Mouse (Mus musculus) midbrain, embryonic 10.5 days (tissue): Measurements from ENCODE around the gene Fcmr. TPM values are rescaled to one million over a fixed set of nuclear protein-coding genes. Genes with fewer than 3 reads are reported as not detected.

Source experiments
- DNase-seq: peaks from one replicate; pipeline ENCODE4 v3.0.0-alpha.2; 2017; ENCODE audit warnings: low spot score
- H3K27ac ChIP-seq: fragments of 300-500 bp; sonication (generic); replicated peaks from 2 replicates; pipeline ENCODE4 v1.5.1; 2016; ENCODE audit warnings: mild to moderate bottlenecking
- H3K27me3 ChIP-seq: fragments of 300-500 bp; sonication (generic); 2 replicates; pipeline ENCODE4 v1.6.1; 2016; ENCODE audit warnings: low read depth, mild to moderate bottlenecking; ENCODE audit not compliant: poor library complexity, severe bottlenecking
- H3K36me3 ChIP-seq: fragments of 300-500 bp; sonication (generic); 2 replicates; pipeline ENCODE4 v1.6.1; 2016; ENCODE audit warnings: mild to moderate bottlenecking, moderate library complexity
- H3K4me1 ChIP-seq: fragments of 300-500 bp; sonication (generic); 2 replicates; pipeline ENCODE4 v1.6.1; 2016
- H3K4me3 ChIP-seq: fragments of 300-500 bp; sonication (generic); 2 replicates; pipeline ENCODE4 v1.5.1; 2016; ENCODE audit warnings: mild to moderate bottlenecking, moderate library complexity
- H3K9me3 ChIP-seq: fragments of 300-500 bp; sonication (generic); replicated peaks from 2 replicates; pipeline ENCODE4 v1.6.1; 2016; ENCODE audit warnings: mild to moderate bottlenecking
- WGBS: fragments of 180-500 bp; shearing (Covaris S2); methylation state at CpG from one replicate; pipeline ENCODE4 v1.1.7; 2016; 5-methylcytosine and 5-hydroxymethylcytosine counted together
- polyA plus RNA-seq: library from polyadenylated mRNA; unstranded; fragments of >200 nt; fragmentation: Nextera tagmentation; extraction: Ambion mirVana; gene quantifications from 2 replicates; pipeline ENCODE4 v1.2.1, GENCODE M21; 2016

Fcmr gene
- polyA plus RNA-seq, 1 experiment from 2014 or later, result not detected

- Histone ChIP-seq H3K27ac (no peak overlapping the region), H3K4me3 (no peak overlapping the region), H3K4me1 (no peaks in the 10 kb centered on the region), H3K27me3 (no peaks in the 10 kb centered on the region), H3K9me3 (no peaks in the 10 kb centered on the region), H3K36me3 (no peaks in the 10 kb centered on the region)
- DNase-seq, result no peak
- WGBS, result 85% methylated on average over 8 of the region's 8 CpGs
These were observed 24.7 kb upstream of the Fcmr start for GRCm38 (mm10) chr1:130840599-130841379.

- Histone ChIP-seq H3K27me3 (no peaks in the 10 kb centered on the region), H3K36me3 (no peaks in the 10 kb centered on the region), H3K9me3 (no peaks in the 10 kb centered on the region), H3K4me1 (no peaks in the 10 kb centered on the region), H3K4me3 (no peak overlapping the region), H3K27ac (no peak overlapping the region)
- no peak for DNase-seq
- WGBS, result 96% methylated on average over 7 of the region's 7 CpGs
These were observed 23.8 kb upstream of the Fcmr start for GRCm38 (mm10) chr1:130841621-130842020.

- Histone ChIP-seq H3K27ac (no peak overlapping the region), H3K4me1 (no peaks in the 10 kb centered on the region), H3K4me3 (no peak overlapping the region), H3K9me3 (no peaks in the 10 kb centered on the region), H3K27me3 (no peaks in the 10 kb centered on the region), H3K36me3 (no peaks in the 10 kb centered on the region)
- WGBS, result 88% methylated on average over 7 of the region's 7 CpGs
- DNase-seq, result no peak
These were observed 21.0 kb upstream of the Fcmr start for GRCm38 (mm10) chr1:130844516-130844915.

- 91% methylated on average over 10 of the region's 10 CpGs for WGBS
- no peaks in the 10 kb centered on the region for H3K27me3 ChIP-seq
- no peak overlapping the region for H3K4me3 ChIP-seq
- no peaks in the 10 kb centered on the region for H3K36me3 ChIP-seq
- DNase-seq, result no peak
- H3K27ac ChIP-seq, result no peak overlapping the region
- no peaks in the 10 kb centered on the region for H3K9me3 ChIP-seq
- peaks cover 7% of the 10 kb centered on the region for H3K4me1 ChIP-seq
These were observed 15.8 kb upstream of the Fcmr start for GRCm38 (mm10) chr1:130849530-130850214.

- no peak for DNase-seq
- H3K9me3 ChIP-seq, result no peaks in the 10 kb centered on the region
- H3K36me3 ChIP-seq, result no peaks in the 10 kb centered on the region
- H3K27me3 ChIP-seq, result no peaks in the 10 kb centered on the region
- 89% methylated on average over 5 of the region's 5 CpGs for WGBS
- H3K4me3 ChIP-seq, result no peak overlapping the region
- H3K4me1 ChIP-seq, result peaks cover 11% of the 10 kb centered on the region
- H3K27ac ChIP-seq, result no peak overlapping the region
These were observed 15.1 kb upstream of the Fcmr start for GRCm38 (mm10) chr1:130850405-130850804.

GRCm38 (mm10) chr1:130854819-130855218 is 10.7 kb upstream of the Fcmr start:
- Histone ChIP-seq H3K9me3 (no peaks in the 10 kb centered on the region), H3K4me3 (no peak overlapping the region), H3K4me1 (peaks cover 11% of the 10 kb centered on the region), H3K27me3 (no peaks in the 10 kb centered on the region), H3K36me3 (no peaks in the 10 kb centered on the region), H3K27ac (peak overlapping the region; percentile 64)
- 86% methylated on average over 9 of the region's 9 CpGs for WGBS
- no peak for DNase-seq

GRCm38 (mm10) chr1:130855723-130856122 is 9.7 kb upstream of the Fcmr start:
- no peak for DNase-seq

GRCm38 (mm10) chr1:130857456-130857855 is 8.0 kb upstream of the Fcmr start:
- no peaks in the 10 kb centered on the region for H3K27me3 ChIP-seq
- H3K27ac ChIP-seq, result no peak overlapping the region
- no peaks in the 10 kb centered on the region for H3K36me3 ChIP-seq
- 93% methylated on average over 4 of the region's 4 CpGs for WGBS
- peaks cover 11% of the 10 kb centered on the region for H3K4me1 ChIP-seq
- H3K4me3 ChIP-seq, result no peak overlapping the region
- H3K9me3 ChIP-seq, result no peaks in the 10 kb centered on the region
- no peak for DNase-seq

More at GRCm38 (mm10) chr1:130855723-130856122, 9.7 kb upstream of the Fcmr start:
- Histone ChIP-seq H3K27me3 (no peaks in the 10 kb centered on the region), H3K36me3 (no peaks in the 10 kb centered on the region), H3K9me3 (no peaks in the 10 kb centered on the region), H3K27ac (no peak overlapping the region), H3K4me3 (no peak overlapping the region), H3K4me1 (peaks cover 11% of the 10 kb centered on the region)
- WGBS, result 75% methylated on average over 2 of the region's 2 CpGs

GRCm38 (mm10) chr1:130864238-130864637 is 1.2 kb upstream of the Fcmr start:
- H3K9me3 ChIP-seq, result no peaks in the 10 kb centered on the region
- H3K36me3 ChIP-seq, result no peaks in the 10 kb centered on the region
- H3K27me3 ChIP-seq, result no peaks in the 10 kb centered on the region
- no peaks in the 10 kb centered on the region for H3K4me1 ChIP-seq
- no peak overlapping the region for H3K27ac ChIP-seq
- DNase-seq, result no peak
- 89% methylated on average over 4 of the region's 4 CpGs for WGBS
- H3K4me3 ChIP-seq, result no peak overlapping the region

- no peaks in the 10 kb centered on the region for H3K27me3 ChIP-seq
- H3K4me3 ChIP-seq, result no peak overlapping the region
- WGBS, result 87% methylated on average over 5 of the region's 5 CpGs
- no peaks in the 10 kb centered on the region for H3K36me3 ChIP-seq
- H3K4me1 ChIP-seq, result no peaks in the 10 kb centered on the region
- no peak for DNase-seq
- no peak overlapping the region for H3K27ac ChIP-seq
- H3K9me3 ChIP-seq, result no peaks in the 10 kb centered on the region
These were observed 728 bp upstream of the Fcmr start for GRCm38 (mm10) chr1:130864741-130865140.

GRCm38 (mm10) chr1:130872912-130873311 is 7.4 kb downstream of the Fcmr start:
- WGBS, result 90% methylated on average over 2 of the region's 2 CpGs
- Histone ChIP-seq H3K27me3 (peaks cover 9% of the 10 kb centered on the region), H3K4me1 (peaks cover 2% of the 10 kb centered on the region), H3K27ac (no peak overlapping the region), H3K9me3 (no peaks in the 10 kb centered on the region), H3K36me3 (no peaks in the 10 kb centered on the region), H3K4me3 (no peak overlapping the region)
- no peak for DNase-seq

GRCm38 (mm10) chr1:130875139-130875538 is 9.7 kb downstream of the Fcmr start:
- Histone ChIP-seq H3K4me3 (no peak overlapping the region), H3K9me3 (no peaks in the 10 kb centered on the region), H3K36me3 (no peaks in the 10 kb centered on the region), H3K27ac (no peak overlapping the region), H3K27me3 (peaks cover 31% of the 10 kb centered on the region), H3K4me1 (peaks cover 9% of the 10 kb centered on the region)
- 49% methylated on average over 3 of the region's 3 CpGs for WGBS
- DNase-seq, result peak; percentile 27

GRCm38 (mm10) chr1:130875910-130876309 is 10.4 kb downstream of the Fcmr start:
- DNase-seq, result no peak
- Histone ChIP-seq H3K4me3 (no peak overlapping the region), H3K4me1 (peaks cover 9% of the 10 kb centered on the region), H3K36me3 (no peaks in the 10 kb centered on the region), H3K9me3 (no peaks in the 10 kb centered on the region), H3K27me3 (peaks cover 38% of the 10 kb centered on the region), H3K27ac (no peak overlapping the region)
- WGBS, result 69% methylated on average over 3 of the region's 3 CpGs
